Mouse (Mus musculus): ENCODE results near the gene Ambra1.

- TF ChIP-seq CTCF (IDR thresholded peaks at IDR 0.05; ENCODE audit: control insufficient read depth, insufficient read depth, insufficient read length) (no peak), MAX (IDR thresholded peaks at IDR 0.05) (no peak), MYOD1 (IDR thresholded peaks at IDR 0.05; ENCODE audit: control insufficient read depth, insufficient read length, low read depth) (no peak), USF1 (IDR thresholded peaks at IDR 0.05; ENCODE audit: low read depth) (no peak), MYOG (IDR thresholded peaks at IDR 0.05; ENCODE audit: control insufficient read depth, extremely low read depth, insufficient read length) (no peak), FOSL1 (IDR thresholded peaks at IDR 0.05; ENCODE audit: insufficient read depth, low read length, poor library complexity, severe bottlenecking) (no peak), CEBPB (IDR thresholded peaks at IDR 0.05; ENCODE audit: low read depth) (no peak)
Observed at GRCm38 (mm10) chr2:91927826-91928533, 198.0 kb downstream of the Ambra1 start.

Data from C2C12 (cell line).